Mouse (Mus musculus): ENCODE data around the gene Atg7. TPM values are rescaled to one million over a fixed set of nuclear protein-coding genes. Genes with fewer than 3 reads are reported as not detected.

Atg7 gene
- total RNA-seq, 2 experiments from 2014 or later = 28.9 to 29.1 TPM

- intact Hi-C loops (cut with DNase I) = no loop called here
- no peak overlapping the region for H3K27ac ChIP-seq
Measured at GRCm38 (mm10) chr6:114814199-114814881, 171.4 kb downstream of the Atg7 start.

GRCm38 (mm10) chr6:114814882-114815650, 172.2 kb downstream of the Atg7 start:
- peak; percentile 18 for TF ChIP-seq CTCF (IDR thresholded peaks at IDR 0.05)
- H3K27ac ChIP-seq = no peak overlapping the region
- intact Hi-C loops (cut with DNase I) = loop anchor here (5.0 kb wide), 1 partner anchor 107 kb away; no protein-coding TSS in a partner anchor
- no peak overlapping the region for H3K4me3 ChIP-seq
- no peak for DNase-seq (ENCODE audit: extremely low spot score in 1 of 2, low spot score in 2 of 2)

More at GRCm38 (mm10) chr6:114814199-114814881, 171.4 kb downstream of the Atg7 start:
- no peak for TF ChIP-seq CTCF (IDR thresholded peaks at IDR 0.05)
- no peak overlapping the region for H3K4me3 ChIP-seq
- no peak for DNase-seq (ENCODE audit: extremely low spot score in 1 of 2, low spot score in 2 of 2)

GRCm38 (mm10) chr6:114817948-114818347, 175.1 kb downstream of the Atg7 start:
- no peak overlapping the region for H3K4me3 ChIP-seq
- TF ChIP-seq CTCF (IDR thresholded peaks at IDR 0.05) = no peak
- intact Hi-C loops (cut with DNase I) = loop anchor here (5.0 kb wide), 1 partner anchor 104 kb away; no protein-coding TSS in a partner anchor
- no peak overlapping the region for H3K27ac ChIP-seq
- no peak for DNase-seq (ENCODE audit: extremely low spot score in 1 of 2, low spot score in 2 of 2)

GRCm38 (mm10) chr6:114818471-114818870, 175.6 kb downstream of the Atg7 start:
- no peak overlapping the region for H3K4me3 ChIP-seq
- intact Hi-C loops (cut with DNase I) = loop anchor here (5.0 kb wide), 1 partner anchor 104 kb away; no protein-coding TSS in a partner anchor
- TF ChIP-seq CTCF (IDR thresholded peaks at IDR 0.05) = no peak
- H3K27ac ChIP-seq = no peak overlapping the region
- DNase-seq (ENCODE audit: extremely low spot score in 1 of 2, low spot score in 2 of 2) = no peak

GRCm38 (mm10) chr6:114819971-114820481, 177.1 kb downstream of the Atg7 start:
- TF ChIP-seq CTCF (IDR thresholded peaks at IDR 0.05) = no peak
- intact Hi-C loops (cut with DNase I) = loop anchor here (5.0 kb wide), 1 partner anchor 102 kb away; no protein-coding TSS in a partner anchor
- no peak overlapping the region for H3K27ac ChIP-seq

GRCm38 (mm10) chr6:114821646-114822045, 178.7 kb downstream of the Atg7 start:
- no peak for TF ChIP-seq CTCF (IDR thresholded peaks at IDR 0.05)
- Histone ChIP-seq H3K4me3 (no peak overlapping the region), H3K27ac (no peak overlapping the region)
- no peak for DNase-seq (ENCODE audit: extremely low spot score in 1 of 2, low spot score in 2 of 2)
- intact Hi-C loops (cut with DNase I) = no loop called here

More at GRCm38 (mm10) chr6:114819971-114820481, 177.1 kb downstream of the Atg7 start:
- no peak overlapping the region for H3K4me3 ChIP-seq
- DNase-seq (ENCODE audit: extremely low spot score in 1 of 2, low spot score in 2 of 2) = no peak

GRCm38 (mm10) chr6:114826889-114827288, 184.0 kb downstream of the Atg7 start:
- DNase-seq (ENCODE audit: extremely low spot score in 1 of 2, low spot score in 2 of 2) = no peak

GRCm38 (mm10) chr6:114829660-114830438, 187.0 kb downstream of the Atg7 start:
- DNase-seq (ENCODE audit: extremely low spot score in 1 of 2, low spot score in 2 of 2) = no peak
- intact Hi-C loops (cut with DNase I) = no loop called here
- no peak for TF ChIP-seq CTCF (IDR thresholded peaks at IDR 0.05)
- H3K4me3 ChIP-seq = no peak overlapping the region
- H3K27ac ChIP-seq = no peak overlapping the region

More at GRCm38 (mm10) chr6:114826889-114827288, 184.0 kb downstream of the Atg7 start:
- intact Hi-C loops (cut with DNase I) = no loop called here
- no peak; the same call in 1 of the 2 replicates for TF ChIP-seq CTCF (IDR thresholded peaks at IDR 0.05)
- Histone ChIP-seq H3K4me3 (no peak overlapping the region), H3K27ac (no peak overlapping the region)

GRCm38 (mm10) chr6:114831807-114832206, 188.9 kb downstream of the Atg7 start:
- H3K4me3 ChIP-seq = no peak overlapping the region
- intact Hi-C loops (cut with DNase I) = no loop called here
- no peak for TF ChIP-seq CTCF (IDR thresholded peaks at IDR 0.05)
- no peak for DNase-seq (ENCODE audit: extremely low spot score in 1 of 2, low spot score in 2 of 2)
- no peak overlapping the region for H3K27ac ChIP-seq

GRCm38 (mm10) chr6:114833058-114833685, 190.3 kb downstream of the Atg7 start:
- peak overlapping the region; percentile 0; the same call in 1 of the 2 replicates for H3K27ac ChIP-seq
- no peak for DNase-seq (ENCODE audit: extremely low spot score in 1 of 2, low spot score in 2 of 2)
- TF ChIP-seq CTCF (IDR thresholded peaks at IDR 0.05) = no peak
- intact Hi-C loops (cut with DNase I) = no loop called here
- no peak overlapping the region for H3K4me3 ChIP-seq

All from left cerebral cortex, adult 2 months (tissue).